Mouse (Mus musculus) right cerebral cortex, adult 2 months (tissue): ENCODE measurements around the gene Znrf3.

ENCODE experiments used
- DNase-seq, 2 experiments: peaks; one replicate each; pipeline ENCODE4 v3.0.0; 2021 to 2022; ENCODE audit warnings: low spot score in 2 of 2

Gene Znrf3

DNA sequence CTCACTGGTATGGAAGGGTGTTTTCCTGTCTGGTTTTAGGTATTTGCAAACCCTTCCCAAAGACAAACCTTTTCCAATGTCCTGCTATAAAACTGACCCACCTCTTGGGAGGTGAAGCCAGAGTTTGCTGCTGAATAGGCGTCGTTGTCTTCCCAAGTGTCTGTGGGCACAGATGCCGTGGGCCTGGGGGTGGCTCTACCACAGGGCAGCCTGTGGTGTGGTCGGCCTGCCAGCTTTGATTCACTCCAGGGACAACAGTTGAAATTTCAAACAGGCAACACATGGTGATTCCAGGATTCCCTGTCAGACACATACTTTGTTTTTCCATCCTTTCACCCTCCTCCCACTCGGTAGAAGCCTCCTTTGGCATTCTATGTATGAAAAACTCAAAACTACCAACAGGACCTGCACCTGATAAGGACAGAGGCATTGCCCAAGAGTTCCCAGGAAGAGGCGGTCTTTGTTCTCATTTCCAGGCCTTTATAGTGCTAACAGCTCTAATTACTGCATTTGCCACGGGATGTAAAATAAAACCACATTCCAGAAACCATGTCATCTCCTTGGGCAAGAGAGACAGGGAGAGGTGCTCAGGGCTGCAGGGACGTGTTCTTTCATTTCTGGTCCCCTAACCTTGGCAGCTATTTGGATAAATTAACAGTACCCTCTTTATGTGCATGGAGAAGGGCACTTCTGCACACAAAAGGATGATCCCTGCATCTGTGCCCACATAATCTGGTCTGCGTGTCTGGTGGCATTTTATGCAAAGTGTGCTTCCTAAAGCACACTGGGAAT lies 173.2 kb downstream of the Znrf3 start:
- DNase-seq: no peak

- DNase-seq: no peak
Observed at GRCm38 (mm10) chr11:5269846-5270461, 174.7 kb downstream of the Znrf3 start.

- no peak for DNase-seq
Observed at GRCm38 (mm10) chr11:5265764-5266163, 178.9 kb downstream of the Znrf3 start.

- DNase-seq: no peak
Observed at GRCm38 (mm10) chr11:5263078-5263730, 181.4 kb downstream of the Znrf3 start.

- peak; percentile 87 to 89 for DNase-seq
Observed at GRCm38 (mm10) chr11:5261508-5262392, 182.9 kb downstream of the Znrf3 start, which contains the start of gene Kremen1. Gene Kremen1 (minus strand): TSS chr11:5261558.

GRCm38 (mm10) chr11:5260942-5261459 lies 183.6 kb downstream of the Znrf3 start:
- no peak for DNase-seq

GRCm38 (mm10) chr11:5259944-5260598 lies 184.6 kb downstream of the Znrf3 start:
- DNase-seq: no peak

DNA sequence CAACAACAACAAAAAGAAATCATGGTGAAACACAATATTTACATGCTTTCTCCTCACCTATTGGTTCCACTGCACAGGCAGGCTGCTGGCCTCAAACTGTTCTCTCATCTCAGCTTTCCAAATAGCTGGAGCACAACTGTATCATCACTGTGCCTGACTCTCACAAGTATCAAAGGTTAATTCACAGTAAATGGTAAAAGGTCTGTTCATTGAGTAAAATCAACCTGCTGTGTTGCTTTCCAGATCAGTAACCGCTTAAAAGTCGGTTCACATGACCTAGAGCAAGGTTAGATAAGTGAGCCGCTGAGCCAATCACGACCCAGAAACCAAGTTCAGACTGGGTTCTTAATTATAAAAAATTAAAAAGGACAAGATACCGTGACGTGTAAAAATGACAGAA lies 186.6 kb downstream of the Znrf3 start:
- no peak for DNase-seq

- no peak for DNase-seq
Observed at GRCm38 (mm10) chr11:5257151-5257862, 187.3 kb downstream of the Znrf3 start.

GRCm38 (mm10) chr11:5255509-5256014 lies 189.1 kb downstream of the Znrf3 start:
- DNase-seq: no peak

DNA sequence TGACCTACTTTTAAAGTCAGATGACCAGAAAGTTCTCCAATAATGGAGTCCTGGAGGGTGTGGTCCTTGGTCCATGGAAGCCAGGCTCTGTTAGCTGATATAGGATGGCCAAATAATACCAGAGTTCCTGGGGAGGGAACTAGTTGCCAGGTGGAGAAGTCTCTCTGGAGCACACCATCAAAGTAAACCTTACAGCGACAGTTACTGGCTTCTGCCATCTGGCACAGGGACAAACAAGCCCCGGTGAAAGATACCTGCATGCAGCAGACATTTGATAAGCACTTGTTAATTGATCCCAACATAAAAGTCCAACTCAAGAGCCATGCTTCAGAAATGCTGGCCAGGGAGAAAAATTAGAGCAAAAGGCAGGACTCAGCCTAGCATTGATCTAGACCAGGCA lies 190.6 kb downstream of the Znrf3 start:
- DNase-seq: no peak

- DNase-seq: no peak
Observed at GRCm38 (mm10) chr11:5253528-5253927, 191.1 kb downstream of the Znrf3 start.

GRCm38 (mm10) chr11:5252727-5253126 lies 191.9 kb downstream of the Znrf3 start:
- no peak for DNase-seq

DNA sequence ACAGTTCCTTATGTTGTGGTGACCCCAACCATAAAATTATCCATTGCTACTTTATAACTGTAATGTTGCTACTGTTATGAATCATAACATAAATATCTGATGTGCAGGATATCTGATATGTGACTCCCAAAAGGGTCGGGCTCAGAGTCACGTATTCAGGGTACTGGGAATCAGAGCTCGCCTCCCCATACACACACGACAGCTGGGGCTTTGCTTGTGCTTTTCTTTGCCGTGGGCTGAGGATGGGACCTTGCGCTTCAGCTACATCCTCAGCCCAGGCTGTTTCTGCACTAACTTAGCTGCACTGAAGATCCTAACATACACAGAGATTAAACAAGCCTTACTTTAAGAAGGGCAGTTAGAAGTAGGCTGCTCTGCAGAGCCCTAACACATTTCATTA lies 193.5 kb downstream of the Znrf3 start:
- no peak for DNase-seq

- DNase-seq: no peak
Observed at GRCm38 (mm10) chr11:5248200-5248599, 196.4 kb downstream of the Znrf3 start.

DNA sequence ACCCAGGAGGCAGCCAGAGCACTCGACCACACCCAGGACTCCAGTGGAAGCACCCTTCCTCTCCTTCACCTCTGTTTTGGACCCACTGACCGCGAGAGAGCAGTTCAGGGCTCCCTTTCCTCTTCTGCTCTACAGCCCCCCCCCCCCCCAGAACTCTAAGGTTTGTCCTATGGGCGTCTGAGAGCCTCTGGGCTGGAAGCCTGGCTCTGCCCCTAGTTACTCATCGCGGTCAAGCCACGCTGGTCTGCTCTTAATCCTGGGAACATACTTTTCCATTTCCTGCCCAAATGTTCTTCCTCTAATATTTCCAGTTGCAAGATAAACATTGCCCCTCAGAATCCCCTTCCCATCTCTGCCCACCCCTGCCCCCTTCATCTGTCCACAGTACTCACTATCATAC lies 199.2 kb downstream of the Znrf3 start:
- no peak for DNase-seq

- peak; percentile 48 to 52 for DNase-seq
Observed at GRCm38 (mm10) chr11:5244749-5245130, 199.9 kb downstream of the Znrf3 start.

DNA sequence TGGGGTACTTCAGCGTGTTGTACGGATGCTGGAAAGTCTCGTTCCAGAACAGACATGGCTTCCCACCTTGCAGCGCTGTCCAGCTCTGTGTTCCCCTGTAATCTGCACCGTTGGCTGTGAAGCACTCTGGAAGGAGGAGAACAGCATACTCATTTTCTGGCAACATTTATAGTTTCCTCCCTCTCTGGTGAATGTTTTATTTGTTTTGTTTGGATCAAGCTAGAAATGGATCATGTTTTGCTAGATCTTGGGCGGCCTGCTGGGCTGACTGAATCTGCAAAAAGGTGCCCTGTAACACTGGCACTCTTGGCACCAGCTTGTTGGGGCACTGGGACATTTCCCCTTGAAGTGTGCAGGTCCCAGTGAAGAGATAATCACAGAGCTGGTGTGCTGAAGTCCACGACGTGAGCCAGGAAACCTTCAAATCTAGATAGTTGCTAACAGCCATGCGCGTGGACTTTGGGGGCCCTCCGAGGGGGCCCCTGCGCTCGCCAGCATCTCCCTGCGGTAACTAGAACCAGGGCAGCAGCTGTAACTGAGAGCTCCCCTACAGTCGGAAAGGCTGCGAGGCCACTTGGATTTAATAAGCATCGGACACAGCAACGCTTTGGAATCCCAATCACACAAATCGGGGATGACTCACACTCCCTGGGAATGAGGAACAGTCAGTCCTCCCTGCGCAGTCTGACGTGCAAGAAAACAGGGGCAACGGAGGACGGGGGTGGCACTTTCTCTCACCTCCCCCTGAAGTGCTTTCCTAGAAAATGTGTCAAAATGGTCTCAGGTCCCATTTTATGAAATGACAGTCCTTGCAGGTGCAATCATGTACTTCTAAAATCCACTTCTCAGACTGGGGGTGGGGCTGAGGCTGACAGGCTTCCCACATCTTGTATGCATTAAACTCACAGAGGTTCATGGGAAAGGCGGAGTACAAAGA lies 200.6 kb downstream of the Znrf3 start:
- peak; percentile 80 for DNase-seq

GRCm38 (mm10) chr11:5243208-5243607 lies 201.4 kb downstream of the Znrf3 start:
- no peak for DNase-seq
